Mouse (Mus musculus) MEL (cell line): ENCODE measurements around the gene Sez6l. TPM values are rescaled to one million over a fixed set of nuclear protein-coding genes. Genes with fewer than 3 reads are reported as not detected.

Experiments used
- DNase-seq: peaks from one replicate; pipeline ENCODE4 v3.0.0; 2011; ENCODE audit warnings: low read depth, low spot score
- H3K27ac ChIP-seq: 2 replicates; pipeline ENCODE4 v1.5.1; 2012; ENCODE audit warnings: low read depth, mild to moderate bottlenecking, control low read depth, low read length, moderate library complexity; ENCODE audit not compliant: control insufficient read depth
- H3K27me3 ChIP-seq, 2 experiments: fragments of 150-350 bp in 1 of 2; sonication (generic) in 1 of 2; 2 replicates each; pipeline ENCODE4 v1.6.1; 2012; ENCODE audit warnings: low read length in 2 of 2, mild to moderate bottlenecking in 2 of 2, improper control_type of control experiment in 1 of 2, moderate library complexity in 1 of 2; ENCODE audit not compliant: insufficient read depth in 2 of 2, control insufficient read depth in 1 of 2
- H3K36me3 ChIP-seq, 2 experiments: 2 replicates each; pipeline ENCODE4 v1.6.1; 2012 to 2014; ENCODE audit warnings: low read length in 2 of 2, improper control_type of control experiment in 1 of 2, inconsistent platforms in 1 of 2, mild to moderate bottlenecking in 1 of 2; ENCODE audit not compliant: insufficient read depth in 2 of 2, control insufficient read depth in 1 of 2
- H3K4me1 ChIP-seq, 2 experiments: fragments of 150-350 bp in 1 of 2; sonication (generic) in 1 of 2; 2 replicates each; pipeline ENCODE4 v1.6.1; 2012; ENCODE audit warnings: low read length in 2 of 2, improper control_type of control experiment in 1 of 2, mild to moderate bottlenecking in 1 of 2; ENCODE audit not compliant: insufficient read depth in 2 of 2, control insufficient read depth in 1 of 2
- H3K4me3 ChIP-seq, 2 experiments: fragments of 150-350 bp in 1 of 2; sonication (generic) in 1 of 2; 2 replicates each; pipeline ENCODE4 v1.5.1; 2012; ENCODE audit warnings: low read depth in 2 of 2, low read length in 2 of 2, mild to moderate bottlenecking in 2 of 2, moderate library complexity in 2 of 2, control low read depth in 1 of 2, improper control_type of control experiment in 1 of 2; ENCODE audit not compliant: control insufficient read depth in 1 of 2, insufficient read depth in 1 of 2
- H3K79me2 ChIP-seq: 2 replicates; pipeline ENCODE4 v1.6.1; 2012; ENCODE audit warnings: mild to moderate bottlenecking, low read length, moderate library complexity; ENCODE audit not compliant: control insufficient read depth, poor library complexity, insufficient read depth
- H3K9ac ChIP-seq: 2 replicates; pipeline ENCODE4 v1.6.1; 2012; ENCODE audit warnings: low read depth, mild to moderate bottlenecking, control low read depth, low read length, moderate library complexity; ENCODE audit not compliant: control insufficient read depth, poor library complexity, severe bottlenecking
- H3K9me3 ChIP-seq: fragments of 150-350 bp; sonication (generic); replicated peaks from 2 replicates; pipeline ENCODE4 v1.6.1; 2012; ENCODE audit warnings: mild to moderate bottlenecking, low read length, improper control_type of control experiment, moderate library complexity; ENCODE audit not compliant: insufficient read depth
- CTCF ChIP-seq, 3 experiments: IDR thresholded peaks in 2 of 3; conservative IDR thresholded peaks in 1 of 3; 2 replicates each; pipeline ENCODE4 v1.5.1; 2011 to 2012; ENCODE audit warnings: low read length in 3 of 3, low read depth in 2 of 3, mild to moderate bottlenecking in 2 of 3, improper control_type of control experiment in 1 of 3, inconsistent platforms in 1 of 3, mixed read lengths in 1 of 3, moderate library complexity in 1 of 3; ENCODE audit not compliant: control insufficient read depth in 1 of 3, insufficient read depth in 1 of 3, poor library complexity in 1 of 3, severe bottlenecking in 1 of 3
- E2F4 ChIP-seq: IDR thresholded peaks from 2 replicates; pipeline ENCODE4 v1.6.1; 2011; ENCODE audit warnings: low read depth, low read length, improper control_type of control experiment, borderline replicate concordance
- ELF1 ChIP-seq: IDR thresholded peaks from 2 replicates; pipeline ENCODE4 v1.6.1; 2014; ENCODE audit warnings: low read depth, mild to moderate bottlenecking, inconsistent platforms, low read length, improper control_type of control experiment, moderate library complexity
- ETS1 ChIP-seq: IDR thresholded peaks from 2 replicates; pipeline ENCODE4 v1.6.1; 2012; ENCODE audit warnings: low read depth, mild to moderate bottlenecking, inconsistent platforms, low read length, improper control_type of control experiment, moderate library complexity
- GABPA ChIP-seq: IDR thresholded peaks from 2 replicates; pipeline ENCODE4 v1.6.1; 2012; ENCODE audit warnings: low read depth, mild to moderate bottlenecking, inconsistent platforms, low read length, improper control_type of control experiment, moderate library complexity
- GATA1 ChIP-seq: IDR thresholded peaks from 2 replicates; pipeline ENCODE4 v1.6.1; 2011; ENCODE audit warnings: low read depth, low read length, improper control_type of control experiment
- HCFC1 ChIP-seq: IDR thresholded peaks from 2 replicates; pipeline ENCODE4 v1.6.1; 2012; ENCODE audit warnings: low read depth, mild to moderate bottlenecking, inconsistent platforms, low read length, improper control_type of control experiment, moderate library complexity
- JUND ChIP-seq: IDR thresholded peaks from 2 replicates; pipeline ENCODE4 v1.6.1; 2011; ENCODE audit warnings: low read depth, mild to moderate bottlenecking, improper control_type of control experiment, low read length
- MAX ChIP-seq: IDR thresholded peaks from 2 replicates; pipeline ENCODE4 v1.6.1; 2011; ENCODE audit warnings: low read length, improper control_type of control experiment
- NELFE ChIP-seq: IDR thresholded peaks from 2 replicates; pipeline ENCODE4 v1.6.1; 2011; ENCODE audit warnings: low read depth, low read length, improper control_type of control experiment
- NRF1 ChIP-seq: IDR thresholded peaks from 2 replicates; pipeline ENCODE4 v1.6.1; 2014; ENCODE audit warnings: low read depth, mild to moderate bottlenecking, inconsistent platforms, low read length, improper control_type of control experiment, moderate library complexity; ENCODE audit not compliant: poor library complexity, insufficient read depth, severe bottlenecking
- POLR2A ChIP-seq, 2 experiments: IDR thresholded peaks; 2 replicates each; pipeline ENCODE4 v1.6.1; 2011 to 2012; ENCODE audit warnings: low read length in 2 of 2, mild to moderate bottlenecking in 2 of 2, control low read depth in 1 of 2, improper control_type of control experiment in 1 of 2, low read depth in 1 of 2, moderate library complexity in 1 of 2; ENCODE audit not compliant: control insufficient read depth in 1 of 2, insufficient read depth in 1 of 2, poor library complexity in 1 of 2
- POLR2AphosphoS2 ChIP-seq: IDR thresholded peaks from 2 replicates; pipeline ENCODE4 v1.6.1; 2011; ENCODE audit warnings: low read length, improper control_type of control experiment
- POLR2AphosphoS5 ChIP-seq: IDR thresholded peaks from 2 replicates; pipeline ENCODE4 v1.6.1; 2012; ENCODE audit warnings: low read depth, borderline replicate concordance, mild to moderate bottlenecking, inconsistent platforms, low read length, moderate library complexity, mixed read lengths
- RAD21 ChIP-seq: IDR thresholded peaks from 2 replicates; pipeline ENCODE4 v1.6.1; 2011; ENCODE audit warnings: mild to moderate bottlenecking, low read depth, low read length, improper control_type of control experiment
- RCOR1 ChIP-seq: IDR thresholded peaks from 2 replicates; pipeline ENCODE4 v1.6.1; 2012; ENCODE audit warnings: low read depth, mild to moderate bottlenecking, inconsistent platforms, low read length, improper control_type of control experiment
- UBTF ChIP-seq: IDR thresholded peaks from 2 replicates; pipeline ENCODE4 v1.6.1; 2012; ENCODE audit warnings: low read depth, mild to moderate bottlenecking, inconsistent platforms, low read length, improper control_type of control experiment, moderate library complexity, borderline replicate concordance; ENCODE audit not compliant: insufficient read depth
- USF1 ChIP-seq: IDR thresholded peaks from 2 replicates; pipeline ENCODE4 v1.6.1; 2014; ENCODE audit warnings: low read depth, mild to moderate bottlenecking, inconsistent platforms, low read length, improper control_type of control experiment, moderate library complexity
- polyA plus RNA-seq, 2 experiments: library from polyadenylated mRNA; stranded (reverse) in 1 of 2; unstranded in 1 of 2; fragments of >175 nt in 1 of 2; fragments of >200 nt in 1 of 2; gene quantifications; 2 replicates each; pipeline versions ENCODE4 v1.2.1 to v1.2.4; 2012; ENCODE audit warnings: low replicate concordance in 2 of 2, low read depth in 1 of 2; ENCODE audit not compliant: insufficient read length in 2 of 2, insufficient read depth in 1 of 2, missing spikeins in 1 of 2
- total RNA-seq: library from RNA; depleted of rRNA; stranded (reverse); fragments of 300-350 nt; gene quantifications from 2 replicates; pipeline ENCODE4 v1.2.3, GENCODE M21; 2012

Sez6l gene
- total and polyA plus RNA-seq, 3 experiments = not detected

DNA sequence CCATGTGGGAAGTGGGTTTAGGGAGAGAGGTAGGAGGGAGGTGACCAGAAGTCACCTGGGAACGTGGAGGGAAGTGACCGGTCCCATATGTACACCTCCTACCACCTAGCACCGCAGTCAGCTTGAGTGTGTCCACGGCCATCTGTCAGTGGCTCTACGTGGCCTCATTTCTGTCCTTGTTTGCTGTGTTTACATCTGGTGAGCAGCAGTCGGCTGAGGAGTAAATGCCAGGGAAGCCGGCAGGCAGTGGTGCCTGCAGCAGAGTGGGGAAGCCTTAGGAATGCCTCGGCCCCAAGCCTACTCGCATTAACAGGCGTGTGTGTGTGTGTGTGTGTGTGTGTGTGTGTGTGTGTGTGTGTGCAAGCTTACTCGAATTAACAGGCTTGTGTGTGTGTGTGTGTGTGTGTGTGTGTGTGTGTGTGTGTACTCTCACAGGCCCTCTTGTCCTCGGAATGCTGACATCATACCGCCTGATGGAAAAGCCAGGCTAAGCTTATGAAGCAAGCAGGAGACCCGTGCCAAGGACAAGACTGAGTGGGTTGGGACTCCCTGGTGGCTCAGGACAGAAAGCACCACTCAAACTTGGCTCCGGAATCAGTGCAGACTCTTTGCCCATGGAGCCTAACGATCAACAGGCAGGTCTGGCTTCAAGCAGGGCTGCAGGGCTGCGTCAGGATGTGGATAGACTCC is 194.2 kb downstream of the Sez6l start:
- Histone ChIP-seq H3K9ac (no peak overlapping the region), H3K27ac (no peak overlapping the region), H3K36me3 (no peaks in the 10 kb centered on the region), H3K9me3 (no peaks in the 10 kb centered on the region), H3K4me1 (no peaks in the 10 kb centered on the region), H3K79me2 (no peaks in the 10 kb centered on the region), H3K27me3 (no peaks in the 10 kb centered on the region), H3K4me3 (no peak overlapping the region)
- TF ChIP-seq NRF1 (no peak), POLR2AphosphoS5 (no peak), ETS1 (no peak), CTCF (IDR thresholded peaks at IDR 0.05 in 2 of 3, conservative IDR thresholded peaks at IDR 0.05 in 1 of 3; ENCODE audit: control insufficient read depth in 1 of 3, insufficient read depth in 1 of 3, low read depth in 2 of 3, low read length in 3 of 3, poor library complexity in 1 of 3, severe bottlenecking in 1 of 3) (no peak), POLR2A (IDR thresholded peaks at IDR 0.05; ENCODE audit: control insufficient read depth in 1 of 2, insufficient read depth in 1 of 2, low read depth in 1 of 2, low read length in 2 of 2, poor library complexity in 1 of 2) (no peak), RAD21 (no peak), UBTF (no peak), JUND (no peak), E2F4 (no peak), MAX (no peak), USF1 (no peak), ELF1 (no peak), POLR2AphosphoS2 (no peak)
- DNase-seq = no peak

GRCm38 (mm10) chr5:112382042-112382441 is 194.9 kb downstream of the Sez6l start:
- DNase-seq = no peak
- H3K9ac ChIP-seq = no peak overlapping the region
- H3K27ac ChIP-seq = no peak overlapping the region
- no peaks in the 10 kb centered on the region for H3K79me2 ChIP-seq
- no peak overlapping the region for H3K4me3 ChIP-seq
- TF ChIP-seq POLR2A (IDR thresholded peaks at IDR 0.05; ENCODE audit: control insufficient read depth in 1 of 2, insufficient read depth in 1 of 2, low read depth in 1 of 2, low read length in 2 of 2, poor library complexity in 1 of 2) = no peak
- no peak for TF ChIP-seq UBTF
- no peak for TF ChIP-seq HCFC1
- no peak for TF ChIP-seq NRF1
- TF ChIP-seq NELFE = no peak
- TF ChIP-seq GABPA = no peak
- TF ChIP-seq RCOR1 = no peak
- TF ChIP-seq GATA1 = no peak
- H3K36me3 ChIP-seq = no peaks in the 10 kb centered on the region
- no peaks in the 10 kb centered on the region for H3K4me1 ChIP-seq
- no peaks in the 10 kb centered on the region for H3K9me3 ChIP-seq
- no peaks in the 10 kb centered on the region for H3K27me3 ChIP-seq
